Mouse (Mus musculus): ENCODE data around the gene Ly6g5b. TPM values are rescaled to one million over a fixed set of nuclear protein-coding genes. Genes with fewer than 3 reads are reported as not detected.

Gene Ly6g5b
- 0.86 and 1.2 TPM in 2 replicates for polyA plus RNA-seq (2014; fragmentation: Nextera tagmentation; extraction: Ambion mirVana)

GRCm38 (mm10) chr17:35115046-35116019 is at the start of gene Ly6g5b:
TSS of gene Ly6g5b (minus strand) at chr17:35115428.
- H3K36me3 ChIP-seq (ENCODE audit: control insufficient read depth, insufficient read depth, low read length) = peaks cover 18% of the 10 kb centered on the region
- WGBS = 87% methylated on average over 8 of the region's 8 CpGs
- ATAC-seq (ENCODE audit: low FRiP score) (no peak), DNase-seq (ENCODE audit: low spot score, missing footprints) (no peak)
- H3K4me1 ChIP-seq (ENCODE audit: control insufficient read depth, insufficient read depth, low read length) = peaks cover 4% of the 10 kb centered on the region
- no peaks in the 10 kb centered on the region for H3K27me3 ChIP-seq (ENCODE audit: control insufficient read depth, insufficient read depth, low read length)
- H3K4me3 ChIP-seq (ENCODE audit: low read depth, low read length) = no peak within 1 kb of the TSS
- no peak within 1 kb of the TSS for H3K4me2 ChIP-seq
- H3K27ac ChIP-seq (ENCODE audit: low read depth, low read length) = no peak within 1 kb of the TSS
- no peak within 1 kb of the TSS; the same call in 1 of the 2 replicates for H3K9ac ChIP-seq (ENCODE audit: low read length)
- H3K9me3 ChIP-seq (ENCODE audit: control insufficient read depth, low read length) = no peaks in the 10 kb centered on the region

GRCm38 (mm10) chr17:35164218-35164567 is 49.0 kb upstream of the Ly6g5b start:
- H3K27me3 ChIP-seq (ENCODE audit: control insufficient read depth, insufficient read depth, low read length) = no peaks in the 10 kb centered on the region
- no peak for DNase-seq (ENCODE audit: low spot score, missing footprints)
- no peaks in the 10 kb centered on the region for H3K9me3 ChIP-seq (ENCODE audit: control insufficient read depth, low read length)
- under 1% methylated on average over 24 of the region's 28 CpGs for WGBS
- H3K4me2 ChIP-seq = peak overlapping the region; percentile 97
- ATAC-seq (ENCODE audit: low FRiP score) = no peak
- peak overlapping the region; percentile 100 for H3K9ac ChIP-seq (ENCODE audit: low read length)
- H3K27ac ChIP-seq (ENCODE audit: low read depth, low read length) = peak overlapping the region; percentile 93
- H3K4me1 ChIP-seq (ENCODE audit: control insufficient read depth, insufficient read depth, low read length) = peaks cover 19% of the 10 kb centered on the region
- peak overlapping the region; percentile 100 for H3K4me3 ChIP-seq (ENCODE audit: low read depth, low read length)
- peaks cover 26% of the 10 kb centered on the region for H3K36me3 ChIP-seq (ENCODE audit: control insufficient read depth, insufficient read depth, low read length)

GRCm38 (mm10) chr17:35163326-35164081 is 48.3 kb upstream of the Ly6g5b start:
- H3K4me1 ChIP-seq (ENCODE audit: control insufficient read depth, insufficient read depth, low read length) = peaks cover 19% of the 10 kb centered on the region
- H3K36me3 ChIP-seq (ENCODE audit: control insufficient read depth, insufficient read depth, low read length) = peaks cover 33% of the 10 kb centered on the region
- no peak for DNase-seq (ENCODE audit: low spot score, missing footprints)
- H3K4me2 ChIP-seq = peak overlapping the region; percentile 97
- peak overlapping the region; percentile 93 for H3K27ac ChIP-seq (ENCODE audit: low read depth, low read length)
- H3K27me3 ChIP-seq (ENCODE audit: control insufficient read depth, insufficient read depth, low read length) = no peaks in the 10 kb centered on the region
- WGBS = 26% methylated on average over 8 of the region's 8 CpGs
- no peak for ATAC-seq (ENCODE audit: low FRiP score)
- peak overlapping the region; percentile 100 for H3K9ac ChIP-seq (ENCODE audit: low read length)
- H3K4me3 ChIP-seq (ENCODE audit: low read depth, low read length) = peak overlapping the region; percentile 100
- no peaks in the 10 kb centered on the region for H3K9me3 ChIP-seq (ENCODE audit: control insufficient read depth, low read length)

GRCm38 (mm10) chr17:35162730-35163129 is 47.5 kb upstream of the Ly6g5b start:
- peak overlapping the region; percentile 100 for H3K4me3 ChIP-seq (ENCODE audit: low read depth, low read length)
- H3K36me3 ChIP-seq (ENCODE audit: control insufficient read depth, insufficient read depth, low read length) = peaks cover 40% of the 10 kb centered on the region

GRCm38 (mm10) chr17:35162121-35162520 is 46.9 kb upstream of the Ly6g5b start:
- H3K36me3 ChIP-seq (ENCODE audit: control insufficient read depth, insufficient read depth, low read length) = peaks cover 46% of the 10 kb centered on the region
- H3K9ac ChIP-seq (ENCODE audit: low read length) = peak overlapping the region; percentile 100; the same call in 1 of the 2 replicates
- H3K27me3 ChIP-seq (ENCODE audit: control insufficient read depth, insufficient read depth, low read length) = no peaks in the 10 kb centered on the region
- 80% methylated on average over 14 of the region's 14 CpGs for WGBS
- H3K4me3 ChIP-seq (ENCODE audit: low read depth, low read length) = peak overlapping the region; percentile 100; the same call in 1 of the 2 replicates
- peak overlapping the region; percentile 97; the same call in 1 of the 2 replicates for H3K4me2 ChIP-seq
- no peak for DNase-seq (ENCODE audit: low spot score, missing footprints)
- ATAC-seq (ENCODE audit: low FRiP score) = no peak
- no peaks in the 10 kb centered on the region for H3K9me3 ChIP-seq (ENCODE audit: control insufficient read depth, low read length)
- peaks cover 19% of the 10 kb centered on the region for H3K4me1 ChIP-seq (ENCODE audit: control insufficient read depth, insufficient read depth, low read length)
- H3K27ac ChIP-seq (ENCODE audit: low read depth, low read length) = no peak overlapping the region

More at GRCm38 (mm10) chr17:35162730-35163129, 47.5 kb upstream of the Ly6g5b start:
- Histone ChIP-seq H3K27ac (ENCODE audit: low read depth, low read length) (no peak overlapping the region), H3K4me1 (ENCODE audit: control insufficient read depth, insufficient read depth, low read length) (peaks cover 19% of the 10 kb centered on the region), H3K27me3 (ENCODE audit: control insufficient read depth, insufficient read depth, low read length) (no peaks in the 10 kb centered on the region), H3K4me2 (peak overlapping the region; percentile 97), H3K9ac (ENCODE audit: low read length) (peak overlapping the region; percentile 100), H3K9me3 (ENCODE audit: control insufficient read depth, low read length) (no peaks in the 10 kb centered on the region)
- WGBS = 67% methylated on average over 12 of the region's 12 CpGs
- no peak for ATAC-seq (ENCODE audit: low FRiP score)
- no peak for DNase-seq (ENCODE audit: low spot score, missing footprints)

GRCm38 (mm10) chr17:35161421-35161820 is 46.2 kb upstream of the Ly6g5b start:
- H3K36me3 ChIP-seq (ENCODE audit: control insufficient read depth, insufficient read depth, low read length) = peaks cover 52% of the 10 kb centered on the region
- H3K4me1 ChIP-seq (ENCODE audit: control insufficient read depth, insufficient read depth, low read length) = peaks cover 19% of the 10 kb centered on the region
- no peak for ATAC-seq (ENCODE audit: low FRiP score)
- no peaks in the 10 kb centered on the region for H3K27me3 ChIP-seq (ENCODE audit: control insufficient read depth, insufficient read depth, low read length)
- no peak overlapping the region for H3K4me3 ChIP-seq (ENCODE audit: low read depth, low read length)
- no peak overlapping the region for H3K4me2 ChIP-seq
- H3K9me3 ChIP-seq (ENCODE audit: control insufficient read depth, low read length) = no peaks in the 10 kb centered on the region
- 86% methylated on average over 11 of the region's 11 CpGs for WGBS
- DNase-seq (ENCODE audit: low spot score, missing footprints) = no peak
- no peak overlapping the region for H3K9ac ChIP-seq (ENCODE audit: low read length)
- H3K27ac ChIP-seq (ENCODE audit: low read depth, low read length) = no peak overlapping the region

GRCm38 (mm10) chr17:35159638-35160037 is 44.4 kb upstream of the Ly6g5b start:
- DNase-seq (ENCODE audit: low spot score, missing footprints) (no peak), ATAC-seq (ENCODE audit: low FRiP score) (no peak)
- Histone ChIP-seq H3K36me3 (ENCODE audit: control insufficient read depth, insufficient read depth, low read length) (peaks cover 66% of the 10 kb centered on the region), H3K4me3 (ENCODE audit: low read depth, low read length) (no peak overlapping the region), H3K9ac (ENCODE audit: low read length) (no peak overlapping the region), H3K4me1 (ENCODE audit: control insufficient read depth, insufficient read depth, low read length) (peaks cover 13% of the 10 kb centered on the region), H3K9me3 (ENCODE audit: control insufficient read depth, low read length) (no peaks in the 10 kb centered on the region), H3K4me2 (no peak overlapping the region), H3K27ac (ENCODE audit: low read depth, low read length) (no peak overlapping the region), H3K27me3 (ENCODE audit: control insufficient read depth, insufficient read depth, low read length) (no peaks in the 10 kb centered on the region)
- WGBS = 90% methylated on average over 7 of the region's 7 CpGs

GRCm38 (mm10) chr17:35158850-35159593 is 43.8 kb upstream of the Ly6g5b start:
- no peak overlapping the region for H3K9ac ChIP-seq (ENCODE audit: low read length)
- no peak overlapping the region for H3K27ac ChIP-seq (ENCODE audit: low read depth, low read length)
- H3K9me3 ChIP-seq (ENCODE audit: control insufficient read depth, low read length) = no peaks in the 10 kb centered on the region
- H3K4me3 ChIP-seq (ENCODE audit: low read depth, low read length) = no peak overlapping the region
- H3K27me3 ChIP-seq (ENCODE audit: control insufficient read depth, insufficient read depth, low read length) = no peaks in the 10 kb centered on the region
- ATAC-seq (ENCODE audit: low FRiP score) (no peak), DNase-seq (ENCODE audit: low spot score, missing footprints) (no peak)
- peaks cover 13% of the 10 kb centered on the region for H3K4me1 ChIP-seq (ENCODE audit: control insufficient read depth, insufficient read depth, low read length)
- WGBS = 96% methylated on average over 16 of the region's 16 CpGs
- H3K36me3 ChIP-seq (ENCODE audit: control insufficient read depth, insufficient read depth, low read length) = peaks cover 72% of the 10 kb centered on the region
- no peak overlapping the region for H3K4me2 ChIP-seq

Data from midbrain, embryonic 11.5 days (tissue).